Mouse (Mus musculus): ENCODE data around the gene Svbp.

Svbp gene

DNA sequence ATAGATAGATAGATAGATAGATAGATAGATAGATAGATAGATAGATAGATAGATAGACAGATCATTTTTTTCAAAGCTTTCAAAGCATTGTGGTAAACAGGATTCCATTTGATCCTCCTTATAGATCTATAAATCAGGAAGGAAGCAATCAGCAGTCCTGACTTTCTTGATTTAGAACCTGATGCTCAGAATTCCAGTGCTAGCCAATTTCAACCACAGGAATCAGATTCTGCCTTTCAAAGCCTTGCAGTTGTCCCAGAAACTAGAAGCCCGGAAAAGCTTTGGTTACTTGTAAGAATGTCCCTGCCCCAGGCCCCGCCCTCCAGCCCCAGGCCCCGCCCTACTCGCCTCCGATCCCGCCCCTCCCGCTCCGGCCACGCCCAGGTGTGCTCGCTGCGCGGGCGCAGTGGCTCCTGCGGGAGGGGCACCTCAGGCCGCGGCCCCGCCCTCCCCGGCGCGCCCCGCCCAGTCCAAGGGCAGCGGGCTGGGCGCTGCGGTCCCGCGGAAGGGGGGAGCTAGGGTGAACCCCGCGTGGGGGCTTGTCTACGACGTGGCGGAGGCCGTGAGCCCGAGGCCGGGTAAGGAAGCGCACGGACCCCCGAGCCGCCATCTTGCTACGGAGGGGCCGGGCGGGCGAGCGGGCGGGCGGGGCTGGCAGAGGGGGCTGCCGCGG is at the start of gene Svbp:
Svbp (plus strand) TSS at position 398 of the 673 bp plus-strand sequence.
- in situ Hi-C loops (cut with MboI, MseI) = loop anchor here in 1 of 2 experiments (10.0 kb wide), 1 partner anchor 580 kb away; no protein-coding TSS in a partner anchor

- in situ Hi-C loops (cut with MboI, MseI) = no loop called here
These were observed 48.3 kb upstream of the Svbp start for GRCm38 (mm10) chr4:119146816-119147215.

DNA sequence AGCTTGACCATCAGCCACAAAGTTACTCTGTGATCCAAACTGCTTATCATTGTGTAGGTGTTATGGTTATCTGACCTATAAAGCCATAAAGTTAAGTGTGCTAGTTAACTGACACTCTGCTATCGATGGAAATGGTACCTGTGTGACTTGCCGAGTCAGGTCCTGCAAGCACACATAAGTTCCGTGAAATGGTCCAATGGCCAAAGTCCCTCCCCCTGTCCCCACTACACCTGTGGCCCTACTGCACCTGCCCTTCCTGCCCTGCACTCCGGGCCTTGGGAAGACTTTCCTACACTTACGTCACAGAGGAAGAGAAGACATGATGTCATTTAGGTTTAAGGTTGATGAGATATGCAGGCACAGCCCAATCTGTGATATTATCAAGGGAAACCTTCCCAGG is 47.8 kb upstream of the Svbp start:
- in situ Hi-C loops (cut with MboI, MseI) = no loop called here

- in situ Hi-C loops (cut with MboI, MseI) = no loop called here
These were observed 46.4 kb upstream of the Svbp start for GRCm38 (mm10) chr4:119148741-119149140.

GRCm38 (mm10) chr4:119157186-119157585 is 37.9 kb upstream of the Svbp start:
- in situ Hi-C loops (cut with MboI, MseI) = no loop called here

GRCm38 (mm10) chr4:119157891-119158290 is 37.2 kb upstream of the Svbp start:
- in situ Hi-C loops (cut with MboI, MseI) = no loop called here

- in situ Hi-C loops (cut with MboI, MseI) = loop anchor here in 1 of 2 experiments (10.0 kb wide), 1 partner anchor 507 kb away; the partner anchor contains the start of gene Olfr62
These were observed 33.7 kb upstream of the Svbp start for GRCm38 (mm10) chr4:119161358-119161757.

- in situ Hi-C loops (cut with MboI, MseI) = loop anchor here in 1 of 2 experiments (10.0 kb wide), 1 partner anchor 508 kb away; the partner anchor contains the start of gene Olfr62
These were observed 32.1 kb upstream of the Svbp start for GRCm38 (mm10) chr4:119162990-119163389.

DNA sequence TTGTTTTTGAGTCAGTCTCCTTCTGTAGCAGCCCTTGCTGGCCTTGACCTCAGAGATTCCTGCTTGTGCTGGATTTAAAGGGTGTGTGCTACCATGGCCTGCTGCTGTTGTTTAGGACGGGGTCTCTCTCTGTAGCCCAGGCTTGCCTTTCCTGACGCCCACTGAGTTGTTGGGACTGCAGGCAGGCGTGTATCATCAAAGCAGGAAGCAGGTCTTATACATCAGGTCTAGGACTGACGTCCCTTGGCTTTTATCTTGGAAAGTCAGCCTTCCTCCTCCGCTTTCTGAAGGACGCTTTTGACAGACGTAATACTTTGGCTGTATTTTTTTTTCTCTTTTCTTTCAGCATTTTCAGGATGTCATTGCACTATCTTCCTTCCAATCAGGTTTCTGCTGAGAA is 29.2 kb upstream of the Svbp start:
- in situ Hi-C loops (cut with MboI, MseI) = loop anchor here (5.0 to 10.0 kb wide), 2 partner anchors 159 to 511 kb away; partner anchors contain the start of gene Olfr62 (in 1 of the 2)

DNA sequence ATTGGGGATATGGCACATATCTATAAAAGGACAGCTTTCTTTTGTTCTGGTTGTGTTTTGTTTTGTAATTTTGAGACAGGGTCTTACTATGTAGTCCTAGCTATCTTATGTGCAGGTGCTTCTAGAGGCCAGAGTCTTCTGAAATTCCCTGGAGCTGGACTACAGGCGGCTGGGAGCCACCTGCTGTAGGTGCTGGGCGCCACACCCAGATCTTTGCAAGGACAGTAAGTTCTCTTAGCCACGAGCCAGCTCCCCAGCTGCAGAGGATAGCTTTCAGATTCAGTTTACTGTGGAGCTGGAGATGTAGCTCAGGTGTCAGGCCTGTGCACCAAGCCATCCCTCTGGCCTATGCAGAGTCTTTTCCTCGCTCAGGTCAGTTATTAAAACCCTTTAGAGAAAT is 28.0 kb upstream of the Svbp start:
- in situ Hi-C loops (cut with MboI, MseI) = loop anchor here (5.0 to 10.0 kb wide), 2 partner anchors 160 to 512 kb away; partner anchors contain the start of gene Olfr62 (in 1 of the 2)

- in situ Hi-C loops (cut with MboI, MseI) = loop anchor here (5.0 to 10.0 kb wide), 2 partner anchors 160 to 513 kb away; partner anchors contain the start of gene Olfr62 (in 1 of the 2)
These were observed 27.4 kb upstream of the Svbp start for GRCm38 (mm10) chr4:119167663-119168062.

GRCm38 (mm10) chr4:119172919-119173650 is 22.0 kb upstream of the Svbp start:
- in situ Hi-C loops (cut with MboI, MseI) = loop anchor here in 1 of 2 experiments (10.0 kb wide), 1 partner anchor 68 kb away; the partner anchor contains the start of gene Slc2a1

DNA sequence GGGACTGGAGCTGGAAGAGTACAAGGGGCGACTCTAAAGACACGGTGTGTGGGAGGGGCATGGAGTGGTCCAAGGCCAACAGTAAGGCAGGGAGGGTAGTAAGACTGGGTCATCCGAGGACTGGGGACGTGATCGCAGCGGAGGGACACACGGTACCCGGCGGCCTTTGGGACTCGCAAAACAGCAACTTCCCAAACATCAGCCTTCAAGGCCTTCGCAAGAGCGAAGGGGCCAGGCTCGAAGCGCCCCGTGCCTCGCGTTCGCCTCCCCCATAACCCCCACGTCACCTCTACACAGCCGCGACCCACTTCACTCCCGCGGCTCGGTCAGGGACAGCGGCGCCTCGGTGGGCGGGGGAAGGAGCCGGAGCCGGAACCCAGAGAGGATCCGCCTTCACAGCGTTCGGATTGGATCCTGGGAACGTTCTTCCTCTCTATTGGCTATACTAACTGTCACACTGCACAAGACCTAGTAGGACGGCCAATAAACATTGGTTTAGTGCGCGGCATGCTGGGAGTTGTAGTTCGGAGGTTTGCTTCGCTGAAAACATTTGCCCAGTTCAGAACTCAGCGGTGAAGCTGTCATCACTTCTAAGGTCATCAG is 21.2 kb upstream of the Svbp start, which contains the start of gene Zfp691:
Zfp691 (minus strand) TSS at position 345 of the 603 bp plus-strand sequence.
- in situ Hi-C loops (cut with MboI, MseI) = loop anchor here in 1 of 2 experiments (10.0 kb wide), 1 partner anchor 69 kb away; the partner anchor contains the start of gene Slc2a1

DNA sequence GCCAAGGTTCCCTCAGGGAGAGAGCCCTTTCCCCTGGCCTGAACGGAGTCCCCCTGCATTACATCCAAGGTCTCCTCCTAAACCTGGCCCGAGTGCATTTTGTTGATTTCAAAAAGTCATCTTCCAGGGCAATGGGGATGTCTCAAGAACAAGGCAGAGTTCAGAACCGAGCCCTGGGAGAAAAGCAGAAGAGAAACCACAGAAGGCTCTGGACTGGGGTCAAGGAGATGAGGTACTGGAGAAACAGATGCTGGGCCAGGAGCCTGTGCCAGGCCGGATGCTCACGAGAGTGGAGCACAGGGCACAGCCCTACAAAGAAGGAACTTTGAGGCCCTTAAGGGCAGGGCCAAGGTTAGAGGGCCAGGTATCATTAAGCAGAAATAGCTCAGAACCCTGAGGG is 17.4 kb upstream of the Svbp start:
- in situ Hi-C loops (cut with MboI, MseI) = loop anchor here in 1 of 2 experiments (10.0 kb wide), 1 partner anchor 73 kb away; the partner anchor contains the start of gene Slc2a1

DNA sequence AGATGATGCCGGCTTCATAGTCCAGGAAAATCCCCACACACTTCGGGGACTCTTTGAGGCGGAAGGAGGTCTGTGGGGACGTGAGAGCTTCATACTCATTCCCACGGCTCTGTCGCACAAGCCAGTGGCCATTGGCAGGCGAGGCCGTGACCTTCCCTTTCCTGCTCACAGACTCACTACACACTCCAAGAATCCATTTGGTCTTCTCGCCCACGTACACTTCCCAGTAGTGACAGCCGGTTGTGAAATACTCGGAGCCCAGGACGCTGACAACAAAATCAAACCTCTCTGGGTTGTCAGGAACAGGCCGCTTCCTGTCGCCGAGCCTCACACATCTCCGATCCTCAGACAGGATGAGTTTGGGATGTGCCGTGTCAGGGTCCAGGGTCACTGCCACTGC is 16.8 kb upstream of the Svbp start:
- in situ Hi-C loops (cut with MboI, MseI) = loop anchor here in 1 of 2 experiments (10.0 kb wide), 1 partner anchor 74 kb away; the partner anchor contains the start of gene Slc2a1

DNA sequence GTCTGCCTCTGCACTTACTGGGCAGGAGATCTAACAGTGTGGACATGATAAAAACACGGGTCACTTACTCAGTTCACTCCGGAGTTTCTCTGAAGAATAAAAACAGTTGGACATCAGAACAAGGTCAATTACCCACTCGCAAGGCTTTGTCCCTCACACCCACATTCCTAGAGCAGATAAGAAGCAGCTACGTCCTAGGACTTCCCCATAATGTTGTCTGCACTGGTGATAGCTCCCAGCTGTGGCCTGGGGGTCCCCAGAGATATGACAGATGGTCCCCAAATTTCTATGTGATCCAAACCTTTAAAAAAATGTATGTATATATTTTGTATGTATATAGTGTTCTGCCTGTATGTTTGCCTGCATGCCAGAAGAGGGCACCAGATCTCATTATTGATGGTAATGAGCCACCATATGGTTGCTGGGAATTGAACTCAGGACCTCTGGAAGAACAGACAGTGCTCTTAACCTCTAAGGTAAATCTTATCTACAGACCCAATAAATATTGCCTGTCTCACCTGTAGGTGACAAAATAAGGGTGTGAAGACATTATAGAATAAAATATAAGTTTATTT is 14.9 kb upstream of the Svbp start:
- in situ Hi-C loops (cut with MboI, MseI) = loop anchor here in 1 of 2 experiments (5.0 kb wide), 1 partner anchor 37 kb away; the partner anchor contains the start of gene Tmem269

GRCm38 (mm10) chr4:119181456-119181855 is 13.7 kb upstream of the Svbp start:
- in situ Hi-C loops (cut with MboI, MseI) = loop anchor here in 1 of 2 experiments (5.0 kb wide), 1 partner anchor 36 kb away; the partner anchor contains the start of gene Tmem269

DNA sequence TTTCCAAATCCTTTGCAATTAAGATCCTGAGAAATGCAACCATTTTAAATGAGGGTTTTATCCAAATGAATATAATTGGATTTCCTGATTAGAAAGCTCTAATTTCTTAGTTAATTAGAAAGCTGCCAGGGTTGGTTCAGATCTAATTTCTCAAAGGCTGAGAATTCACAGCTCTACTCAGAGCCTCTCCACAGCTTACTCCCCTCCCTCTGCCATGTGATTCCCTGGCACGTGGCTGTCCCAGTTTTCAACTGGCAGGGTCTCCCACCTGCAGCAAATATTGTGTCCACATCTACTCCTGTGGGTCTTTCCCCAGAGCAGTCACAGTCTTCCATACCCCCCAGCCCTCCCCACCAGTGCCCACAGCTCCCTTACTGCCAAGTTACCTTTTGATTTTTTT is 11.6 kb upstream of the Svbp start:
- in situ Hi-C loops (cut with MboI, MseI) = loop anchor here in 1 of 2 experiments (5.0 kb wide), 1 partner anchor 34 kb away; the partner anchor contains the start of gene Tmem269

DNA sequence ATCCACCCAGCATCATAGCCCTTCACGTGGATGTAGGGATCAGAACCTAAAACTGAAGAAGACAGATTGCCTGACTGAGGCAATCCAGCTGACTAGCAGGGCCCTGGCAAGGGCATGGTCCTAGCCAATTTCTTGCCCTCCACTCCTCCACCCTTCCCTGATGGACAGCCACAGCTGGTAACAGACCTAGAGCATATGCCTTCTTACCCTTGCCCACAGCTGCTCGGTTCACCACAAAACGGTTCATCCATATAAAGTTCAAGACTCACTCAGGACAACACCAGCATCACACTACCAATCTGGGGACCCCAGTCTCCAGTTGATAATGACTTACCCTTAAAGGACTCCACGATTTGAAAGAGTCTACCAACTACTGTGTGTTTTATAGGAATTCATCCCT is 9.3 kb upstream of the Svbp start:
- in situ Hi-C loops (cut with MboI, MseI) = no loop called here

GRCm38 (mm10) chr4:119188060-119188785 is 6.9 kb upstream of the Svbp start:
- in situ Hi-C loops (cut with MboI, MseI) = no loop called here

All from T-helper 17 cell (primary cell).